Mouse (Mus musculus): ENCODE measurements around the gene Flvcr1.
"Not testable (repeated sequence)": the region's sequence is repeated elsewhere in the genome, so short reads cannot be mapped to it uniquely, and the experiment has no call there.

The Flvcr1 gene

DNA sequence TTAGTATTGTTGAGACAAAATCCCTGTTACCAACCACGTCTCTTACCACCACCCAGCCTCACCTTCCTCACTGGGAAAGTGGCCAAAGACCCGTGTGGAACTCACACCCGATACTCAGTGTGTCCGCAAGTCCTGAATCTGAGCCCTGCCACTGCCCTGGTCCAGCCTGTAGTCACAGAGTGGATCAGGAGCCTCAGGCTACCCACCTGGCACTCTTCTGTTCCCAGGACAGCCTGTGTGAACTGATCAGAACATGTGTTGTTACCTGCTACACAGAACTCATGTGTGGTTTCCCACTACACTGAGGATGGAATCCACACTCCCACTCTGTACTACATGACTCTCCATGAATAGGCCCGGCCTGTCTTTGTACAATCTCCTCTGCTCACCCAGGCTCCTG lies 16.1 kb upstream of the Flvcr1 start:
- no peak for DNase-seq (ENCODE audit: extremely low read depth, insufficient read length, low spot score)

DNA sequence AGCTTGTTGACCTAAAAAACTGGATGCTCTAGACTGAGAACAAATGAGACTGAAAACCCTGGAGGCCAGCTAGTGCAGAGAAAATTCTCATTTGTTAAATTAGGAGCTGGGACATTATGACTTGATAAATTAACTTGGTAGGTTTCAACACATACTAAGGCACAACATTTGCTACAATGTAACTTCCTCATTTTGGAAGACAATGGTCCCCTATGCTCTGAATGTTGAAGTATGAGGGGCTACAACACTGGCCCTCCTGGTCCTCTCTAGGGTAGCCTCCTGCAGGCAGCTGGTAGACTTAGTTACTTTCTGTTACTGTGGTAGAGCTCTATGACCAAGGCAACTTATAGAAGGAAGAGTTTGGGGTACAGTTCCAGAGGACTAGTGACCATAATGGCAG lies 15.4 kb upstream of the Flvcr1 start:
- DNase-seq (ENCODE audit: extremely low read depth, insufficient read length, low spot score): no peak

DNA sequence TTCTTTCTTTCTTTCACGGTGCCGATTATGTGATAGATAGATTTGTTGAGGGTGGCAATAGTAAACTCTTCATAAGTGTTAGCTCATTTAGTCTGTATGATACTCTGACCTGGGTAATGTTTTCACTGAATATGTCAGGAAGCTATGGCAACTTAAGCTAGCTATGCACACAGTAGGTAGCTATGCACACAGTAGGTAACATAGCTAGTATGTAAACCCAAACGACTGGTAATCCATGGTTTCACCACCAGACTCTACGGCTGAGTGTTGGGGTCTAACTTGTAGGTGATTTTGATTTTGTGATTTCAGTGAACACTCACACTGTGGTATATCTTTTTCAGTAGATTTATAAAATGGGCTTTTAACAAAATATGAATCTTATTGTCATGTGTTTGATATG lies 12.0 kb upstream of the Flvcr1 start:
- DNase-seq (ENCODE audit: extremely low read depth, insufficient read length, low spot score): no peak

DNA sequence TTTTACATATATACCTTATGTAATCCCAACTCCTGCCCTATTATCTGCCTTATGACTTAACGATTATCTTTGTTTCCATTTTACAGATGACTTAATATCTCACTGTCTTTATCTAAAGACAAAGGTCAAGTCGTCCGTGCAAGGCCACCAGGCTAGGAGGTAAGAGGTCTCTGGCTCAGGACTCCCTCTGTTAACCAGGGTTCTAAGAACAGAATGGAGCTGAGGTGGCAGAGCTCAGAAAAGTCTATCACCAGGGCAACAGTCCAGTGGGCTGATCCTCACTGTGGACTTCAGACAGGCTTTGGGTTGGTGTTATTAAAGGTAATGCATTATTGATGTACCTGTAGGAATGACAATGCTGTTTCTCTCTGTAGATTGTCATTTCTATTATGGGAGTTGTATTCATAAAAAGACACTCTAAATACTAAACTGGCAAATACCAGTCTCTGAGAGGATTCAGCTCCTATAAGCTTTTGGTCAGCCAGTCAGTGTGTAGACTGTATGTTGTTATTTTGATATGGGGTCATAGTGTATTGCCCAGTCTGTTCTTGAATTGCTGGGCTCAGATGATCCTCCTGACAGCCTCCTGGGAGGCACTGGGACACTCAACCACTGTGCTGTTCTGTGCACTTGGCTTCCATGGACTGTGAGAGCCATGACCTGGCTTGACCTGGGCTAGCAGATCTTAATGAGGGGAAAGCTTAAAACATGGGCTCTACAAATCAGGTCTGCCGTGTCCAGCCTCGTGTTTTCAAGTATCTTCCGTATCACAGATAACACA lies 10.8 kb upstream of the Flvcr1 start, which contains the start of gene Spata45:
Gene Spata45 (plus strand): TSS at position 86 of the 781 bp plus-strand sequence.
- no peak for DNase-seq (ENCODE audit: extremely low read depth, insufficient read length, low spot score)

DNA sequence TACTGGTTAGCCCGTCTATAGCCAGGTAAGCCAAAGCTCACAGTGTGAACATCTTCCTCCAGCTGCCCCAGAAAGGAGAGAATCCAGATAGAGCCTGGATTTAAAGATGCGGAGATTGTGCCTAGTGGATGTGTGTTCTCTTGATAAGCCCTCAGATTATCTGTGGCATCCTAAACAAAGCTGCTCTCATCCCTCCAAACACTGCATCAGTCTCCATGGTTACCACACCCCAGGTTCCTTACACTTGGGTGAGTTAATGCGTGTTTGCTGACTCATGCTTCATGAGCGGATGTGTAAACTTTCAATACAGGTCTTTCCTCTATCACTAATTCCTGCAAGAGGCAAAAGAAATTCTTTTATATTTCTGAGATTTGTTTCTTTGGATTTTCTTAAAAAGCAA lies 9.7 kb upstream of the Flvcr1 start:
- peak; percentile 30 for DNase-seq (ENCODE audit: extremely low read depth, insufficient read length, low spot score)

DNA sequence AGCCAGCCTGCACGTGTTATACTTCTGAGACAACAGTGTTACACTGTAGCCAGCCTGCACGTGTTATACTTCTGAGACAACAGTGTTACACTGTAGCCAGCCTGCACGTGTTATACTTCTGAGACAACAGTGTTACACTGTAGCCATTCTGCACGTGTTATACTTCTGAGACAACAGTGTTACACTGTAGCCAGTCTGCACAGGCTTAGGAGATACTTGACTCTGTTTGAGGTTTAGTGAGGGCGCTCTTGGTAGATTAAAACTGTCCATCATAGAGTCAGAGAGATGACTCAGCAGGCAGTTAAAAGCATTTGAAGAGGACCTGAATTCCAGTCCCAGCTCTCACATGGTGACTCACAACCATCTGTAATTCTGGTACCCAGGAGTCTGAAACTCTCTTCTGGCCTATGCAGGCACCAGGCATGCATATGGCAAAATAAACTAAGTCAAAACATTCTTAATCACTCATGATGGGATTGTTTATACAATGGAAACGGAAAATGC lies 5.0 kb upstream of the Flvcr1 start:
- DNase-seq (ENCODE audit: extremely low read depth, insufficient read length, low spot score): peak; percentile 67

DNA sequence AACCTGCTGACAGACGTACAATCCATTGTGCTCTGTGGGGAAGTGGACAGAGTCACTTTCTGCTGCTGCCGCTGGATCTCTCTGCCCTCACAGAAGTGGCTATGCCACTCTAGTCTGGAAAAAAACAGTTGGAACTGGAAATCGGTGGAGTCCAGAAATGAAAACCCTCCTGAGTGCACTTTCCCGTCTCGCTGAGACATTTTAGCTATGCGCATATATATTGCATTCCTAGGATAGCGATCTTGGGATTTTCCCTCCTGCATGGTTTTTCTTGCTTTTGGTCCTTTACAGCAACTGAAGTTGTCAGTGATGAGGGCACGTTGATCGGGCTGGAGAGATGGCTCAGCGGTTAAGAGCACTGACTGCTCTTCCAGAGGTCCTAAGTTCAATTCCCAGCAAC lies 4.2 kb upstream of the Flvcr1 start:
- no peak for DNase-seq (ENCODE audit: extremely low read depth, insufficient read length, low spot score)

DNA sequence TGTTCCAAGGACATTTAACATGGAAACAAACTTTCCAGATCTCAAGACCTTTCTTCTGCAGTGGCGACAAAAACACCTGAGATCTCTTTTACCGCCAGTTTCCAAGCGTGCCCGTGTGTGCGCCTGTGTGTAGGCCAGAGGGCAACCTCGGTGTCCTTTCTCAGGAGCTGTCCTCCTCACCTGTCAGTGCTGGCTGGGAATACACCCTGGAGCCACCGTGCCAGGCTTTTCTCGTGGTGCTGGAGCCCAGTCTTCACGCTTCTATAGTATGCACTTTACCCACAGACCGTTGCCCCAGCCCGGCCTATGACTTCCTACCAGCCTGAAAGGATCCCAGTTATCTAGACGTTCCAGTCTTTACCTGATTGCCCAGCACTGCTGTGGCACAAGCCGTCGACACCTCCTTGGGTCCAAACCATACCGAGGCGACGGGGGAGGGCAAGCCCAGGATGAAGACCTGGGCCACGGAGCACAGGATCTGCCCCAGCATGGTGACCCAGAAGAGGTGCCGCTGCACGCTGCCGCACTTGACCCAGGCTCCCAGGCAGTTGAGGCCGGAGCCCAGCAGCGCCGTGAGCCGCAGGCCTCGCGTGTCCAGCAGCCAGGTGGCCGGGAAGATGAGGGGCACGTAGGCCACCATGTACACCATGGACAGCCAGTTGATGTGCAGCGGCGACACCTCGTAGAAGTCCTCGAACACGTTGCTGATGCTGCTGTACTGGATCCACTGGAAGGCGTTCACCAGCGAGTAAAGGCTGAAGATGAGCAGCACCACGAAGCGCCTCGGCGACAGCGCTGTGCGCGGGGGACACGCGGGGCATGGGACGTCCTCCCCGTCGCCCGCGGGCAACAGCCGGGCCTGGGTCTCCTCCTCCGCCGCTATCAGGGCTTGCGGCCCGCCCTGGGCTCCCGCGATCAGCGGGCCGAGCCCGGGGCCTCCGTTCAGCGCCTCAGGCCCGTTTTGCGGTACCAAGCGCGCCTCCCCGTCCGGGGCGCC lies 644 bp downstream of the Flvcr1 start:
- DNase-seq (ENCODE audit: extremely low read depth, insufficient read length, low spot score): peak; percentile 77

DNA sequence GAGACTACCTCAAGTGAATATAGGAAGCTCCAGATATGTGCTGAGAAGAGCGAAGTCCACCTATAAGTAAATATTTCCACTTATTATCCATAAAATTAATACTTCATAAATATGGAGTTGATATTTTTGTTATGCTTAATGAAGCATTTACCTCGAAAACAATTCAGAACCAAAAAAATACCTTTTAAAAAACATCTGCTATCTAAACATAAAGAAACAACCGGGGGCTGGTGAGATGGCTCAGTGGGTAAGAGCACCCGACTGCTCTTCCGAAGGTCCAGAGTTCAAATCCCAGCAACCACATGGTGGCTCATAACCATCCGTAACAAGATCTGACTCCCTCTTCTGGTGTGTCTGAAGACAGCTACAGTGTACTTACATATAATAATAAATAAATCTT lies 2.2 kb downstream of the Flvcr1 start:
- not testable (repeated sequence) for DNase-seq (ENCODE audit: extremely low read depth, insufficient read length, low spot score)

DNA sequence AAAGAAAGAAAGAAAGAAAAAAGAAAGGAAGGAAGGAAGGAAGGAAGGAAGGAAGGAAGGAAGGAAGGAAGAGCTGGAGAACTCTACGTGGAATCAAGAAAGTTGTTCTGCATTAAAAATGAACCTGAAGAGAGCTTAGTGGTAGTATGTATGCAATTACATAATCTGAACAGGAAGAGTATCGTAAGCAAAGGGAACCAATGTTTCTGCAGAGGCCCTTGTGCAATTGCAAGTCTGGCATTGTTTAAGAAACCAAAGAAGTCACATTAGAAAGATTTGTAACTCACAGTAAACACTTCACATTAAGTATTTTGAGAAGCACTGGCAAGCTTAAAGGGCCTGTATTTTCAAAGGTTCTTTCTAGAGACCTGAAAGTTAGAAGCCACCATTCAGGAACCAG lies 2.8 kb downstream of the Flvcr1 start:
- DNase-seq (ENCODE audit: extremely low read depth, insufficient read length, low spot score): no peak

DNA sequence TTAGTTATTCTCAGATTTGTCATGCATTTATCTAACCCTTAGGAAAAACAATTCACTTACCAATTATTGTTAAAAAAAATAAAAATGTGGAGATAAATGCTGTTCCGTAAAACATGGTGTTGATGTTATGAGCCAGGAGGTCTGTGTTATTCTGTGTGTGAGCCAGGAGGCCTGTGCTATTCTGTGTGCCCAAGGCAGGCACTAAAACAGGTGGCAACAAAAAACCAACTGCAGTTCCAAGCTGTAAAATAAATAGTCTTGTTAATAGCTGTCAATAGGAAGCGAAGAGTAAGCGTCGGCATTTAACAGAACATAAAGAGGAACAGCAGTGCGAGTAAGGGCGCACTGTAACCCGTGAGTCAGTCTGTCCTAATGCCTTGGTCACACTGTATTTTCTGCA lies 4.9 kb downstream of the Flvcr1 start:
- DNase-seq (ENCODE audit: extremely low read depth, insufficient read length, low spot score): no peak

DNA sequence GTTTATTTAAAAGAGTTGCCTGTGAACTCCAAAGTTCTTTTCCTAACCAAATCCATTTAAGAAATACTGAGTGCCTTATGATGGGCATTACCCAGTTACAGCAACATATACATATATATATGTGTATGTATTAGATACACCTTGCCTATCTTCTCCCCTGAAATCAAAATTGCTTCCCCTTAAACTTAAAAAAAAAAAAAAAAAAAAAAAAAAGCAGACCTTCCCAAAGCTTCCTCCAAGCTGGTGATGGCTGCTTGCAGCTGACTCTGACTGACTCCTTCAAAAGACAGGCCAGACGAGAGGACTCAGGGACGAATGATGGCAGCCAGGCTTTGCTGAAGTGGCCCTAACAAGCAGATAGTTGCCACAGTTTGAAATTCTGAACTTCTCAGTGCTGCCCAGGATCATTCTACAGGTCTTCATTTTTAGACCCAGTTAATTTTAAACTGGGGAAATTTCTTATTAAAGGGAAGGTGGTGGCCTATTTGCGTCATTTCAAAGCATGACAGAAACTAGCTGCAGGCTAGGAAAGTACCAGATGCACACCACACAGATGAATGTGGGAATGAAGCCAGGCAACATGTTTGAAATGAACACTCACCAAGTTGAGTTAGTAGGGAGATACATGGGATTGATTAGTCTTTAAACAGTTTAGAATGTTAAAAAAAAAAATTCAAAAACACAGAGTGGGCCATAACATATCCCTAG lies 5.6 kb downstream of the Flvcr1 start:
- DNase-seq (ENCODE audit: extremely low read depth, insufficient read length, low spot score): no peak

DNA sequence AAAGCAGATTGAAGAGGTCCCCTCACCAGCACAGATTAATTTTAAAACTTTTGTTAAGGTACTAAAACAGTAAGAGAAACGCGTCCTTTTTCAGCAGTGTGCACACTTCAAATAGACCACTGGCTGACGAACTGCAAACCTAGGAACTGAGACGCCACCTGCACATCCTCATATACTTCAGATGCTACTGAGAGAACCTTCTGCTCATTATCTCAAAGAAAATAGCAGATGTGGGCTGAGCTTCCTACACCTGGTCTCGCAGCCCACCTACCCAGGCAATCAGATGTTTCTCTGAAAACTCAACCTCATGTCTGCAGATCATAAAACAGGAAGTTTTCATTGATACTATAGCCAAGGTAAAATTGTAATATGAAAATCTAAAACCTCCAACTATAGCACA lies 6.2 kb downstream of the Flvcr1 start:
- no peak for DNase-seq (ENCODE audit: extremely low read depth, insufficient read length, low spot score)

DNA sequence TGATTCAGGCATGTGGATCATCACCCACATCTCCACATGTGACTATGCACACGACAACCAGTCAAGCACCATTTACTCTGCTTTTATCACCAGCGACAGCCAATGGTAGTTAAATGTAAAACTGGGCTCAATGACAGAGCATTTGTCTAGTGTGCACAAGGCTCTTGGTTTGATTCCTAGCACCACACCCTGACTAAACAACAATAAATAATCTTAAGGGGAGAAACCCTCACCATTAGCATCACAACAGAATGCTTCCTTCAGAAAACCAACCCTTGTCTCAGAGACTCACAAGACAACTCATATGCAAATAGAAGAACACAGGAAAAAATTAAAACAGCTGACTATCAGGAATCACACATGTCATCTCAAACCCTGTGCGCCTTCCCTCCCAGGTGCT lies 11.7 kb downstream of the Flvcr1 start:
- DNase-seq (ENCODE audit: extremely low read depth, insufficient read length, low spot score): no peak

DNA sequence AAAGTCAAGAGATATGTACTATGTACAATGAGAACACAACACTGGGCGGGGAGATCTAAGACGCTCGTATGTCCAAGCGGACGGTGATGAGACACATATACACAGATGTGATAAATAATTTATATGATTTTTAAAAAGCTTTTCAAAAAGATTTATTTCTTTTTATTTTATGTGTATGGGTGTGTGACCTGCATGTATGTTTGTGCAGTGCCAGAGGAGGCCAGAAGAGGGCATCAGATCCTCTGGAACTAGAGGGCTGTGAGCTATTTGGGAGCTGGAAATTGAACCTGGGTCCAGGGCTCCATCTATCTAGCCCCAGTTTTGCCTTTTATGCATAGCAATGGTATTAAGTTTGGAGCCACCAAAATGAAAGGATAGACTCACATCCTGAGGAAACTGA lies 17.3 kb downstream of the Flvcr1 start:
- no peak for DNase-seq (ENCODE audit: extremely low read depth, insufficient read length, low spot score)

DNA sequence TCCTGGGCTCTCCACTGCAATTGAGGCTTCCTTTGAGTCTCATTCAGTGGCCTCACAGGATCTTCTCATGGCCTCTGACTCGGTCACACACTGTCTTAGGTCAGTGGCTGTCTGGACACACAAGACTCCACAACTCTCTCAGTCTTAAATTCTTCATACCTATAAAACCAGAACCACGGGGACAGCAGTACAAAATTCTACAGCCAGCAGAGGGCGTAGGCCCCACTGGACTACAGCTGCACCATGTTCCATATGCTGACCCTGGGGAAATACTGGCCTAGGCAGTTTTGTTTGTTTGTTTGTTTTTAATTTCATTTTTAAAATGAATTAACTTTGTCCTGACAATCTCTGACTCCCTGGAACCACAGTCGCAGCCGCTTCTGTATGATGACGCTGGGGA lies 23.8 kb downstream of the Flvcr1 start:
- no peak for DNase-seq (ENCODE audit: extremely low read depth, insufficient read length, low spot score)

DNA sequence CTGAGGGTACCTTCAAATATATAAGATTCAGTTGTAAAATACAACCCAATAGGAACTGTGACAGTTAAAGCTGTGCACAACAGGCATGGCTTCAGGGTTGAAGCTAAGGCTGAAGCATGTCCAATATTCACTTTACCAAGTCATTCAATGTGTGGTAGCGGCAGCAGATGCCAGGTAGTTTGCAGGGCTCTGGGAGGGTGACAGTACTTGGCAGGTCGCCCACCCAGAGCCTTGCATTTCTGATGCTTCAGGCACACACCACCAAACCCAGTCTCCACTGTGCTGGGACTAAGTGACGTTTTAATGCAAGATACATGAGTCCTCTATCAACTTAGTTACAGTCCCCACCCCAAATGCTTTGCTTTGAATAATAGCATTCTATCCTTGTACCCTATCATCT lies 25.3 kb downstream of the Flvcr1 start:
- DNase-seq (ENCODE audit: extremely low read depth, insufficient read length, low spot score): no peak

DNA sequence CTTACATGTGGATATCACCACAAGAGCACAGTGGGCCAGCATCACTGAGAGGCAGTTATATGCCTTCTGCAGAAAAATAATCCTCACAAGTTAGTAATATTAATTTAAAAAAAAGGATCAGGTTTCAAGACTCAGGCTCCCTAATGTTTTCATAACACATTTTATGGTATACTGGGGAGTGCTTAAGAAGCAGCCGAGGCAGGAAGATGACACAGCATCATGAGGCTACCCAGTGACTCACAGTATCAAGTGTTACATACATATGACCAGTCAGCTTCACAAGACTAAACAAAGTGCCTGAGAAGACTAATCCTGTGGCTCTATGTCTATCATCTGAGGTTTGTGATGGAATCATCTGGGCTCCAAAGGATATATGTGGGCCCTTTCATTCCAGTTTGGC lies 27.9 kb downstream of the Flvcr1 start:
- DNase-seq (ENCODE audit: extremely low read depth, insufficient read length, low spot score): peak; percentile 70

DNA sequence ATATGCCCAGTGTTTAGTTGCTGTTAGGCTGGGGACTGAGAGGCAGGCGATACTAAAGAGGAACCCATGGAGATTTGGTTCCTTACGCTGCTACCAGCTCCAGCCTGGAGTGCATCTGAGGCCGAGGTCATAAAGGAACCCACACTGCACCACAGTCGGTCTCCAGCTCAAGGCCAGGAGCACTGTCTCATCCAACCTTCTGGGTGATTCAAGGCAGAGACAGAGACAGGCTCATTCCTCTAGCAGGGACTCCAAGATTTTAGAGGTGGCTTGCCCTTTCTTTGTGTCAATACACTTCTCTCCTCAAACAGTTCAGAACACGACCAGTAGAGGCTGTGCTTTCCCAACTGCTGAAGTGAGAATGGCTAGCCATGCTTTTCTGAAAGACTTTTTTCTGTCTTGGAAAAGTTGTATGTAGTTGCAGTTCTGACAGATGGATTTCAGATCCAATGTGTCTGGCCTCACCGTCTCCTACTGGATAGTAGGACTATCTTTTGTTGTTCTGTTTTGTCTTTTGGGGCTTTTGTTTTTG lies 29.5 kb downstream of the Flvcr1 start:
- no peak for DNase-seq (ENCODE audit: extremely low read depth, insufficient read length, low spot score)

DNA sequence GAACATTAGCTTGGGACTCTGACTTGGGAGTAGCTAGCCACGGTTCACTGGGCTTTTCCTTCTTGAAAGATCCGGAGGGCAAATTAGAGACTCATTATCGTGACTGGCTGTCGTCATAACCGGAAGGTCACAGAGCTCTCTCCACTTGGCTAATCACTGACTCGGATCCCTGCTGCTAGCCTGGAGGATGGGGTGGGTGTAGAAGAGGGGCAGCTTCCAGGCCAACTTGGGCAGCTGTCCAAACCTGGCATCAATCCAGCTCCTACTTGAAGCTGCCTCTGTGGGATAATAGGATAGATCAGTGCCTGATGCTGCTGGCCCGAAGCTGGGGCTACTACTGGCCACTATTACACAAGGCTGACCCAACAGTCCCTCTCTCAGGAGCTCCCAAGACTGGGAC lies 30.4 kb downstream of the Flvcr1 start:
- no peak for DNase-seq (ENCODE audit: extremely low read depth, insufficient read length, low spot score)

Data from 3134 (cell line).